Mouse (Mus musculus) myocyte (in vitro differentiated cells): Measurements from ENCODE around the gene Thegl. TPM values are rescaled to one million over a fixed set of nuclear protein-coding genes. Genes with fewer than 3 reads are reported as not detected.
A peak's percentile ranks its signal among the peaks of the same experiment; 100 is the strongest.

Experiments used
- H3K27me3 ChIP-seq: one replicate; pipeline ENCODE4 v1.6.1; 2011; ENCODE audit not compliant: control insufficient read depth, insufficient read depth, insufficient read length
- H3K36me3 ChIP-seq: one replicate; pipeline ENCODE4 v1.6.1; 2011; ENCODE audit not compliant: control insufficient read depth, insufficient read depth
- H3K4me2 ChIP-seq: one replicate; pipeline ENCODE4 v1.6.1; 2011; ENCODE audit warnings: low read depth, control low read depth
- H3K4me3 ChIP-seq: one replicate; pipeline ENCODE4 v1.5.1; 2011; ENCODE audit warnings: mild to moderate bottlenecking, control low read depth, moderate library complexity
- H3K79me2 ChIP-seq: one replicate; pipeline ENCODE4 v1.6.1; 2011; ENCODE audit not compliant: control insufficient read depth, insufficient read depth
- H3ac ChIP-seq: one replicate; pipeline ENCODE4 v1.6.1; 2011; ENCODE audit not compliant: control insufficient read depth, insufficient read length
- CEBPB ChIP-seq: IDR thresholded peaks from 2 replicates; pipeline ENCODE4 v1.6.1; 2011; ENCODE audit warnings: mild to moderate bottlenecking, moderate library complexity; ENCODE audit not compliant: poor library complexity, insufficient read depth, severe bottlenecking
- E2F4 ChIP-seq: IDR thresholded peaks from one replicate; pipeline ENCODE4 v1.6.1; 2011; ENCODE audit warnings: mild to moderate bottlenecking, control low read depth, moderate library complexity; ENCODE audit not compliant: insufficient read depth
- MAX ChIP-seq: IDR thresholded peaks from one replicate; pipeline ENCODE4 v1.6.1; 2011; ENCODE audit warnings: low read depth, mild to moderate bottlenecking, control low read depth
- MYOD1 ChIP-seq, 3 experiments: IDR thresholded peaks; one replicate each; pipeline ENCODE4 v1.6.1; 2011; ENCODE audit warnings: control low read depth in 2 of 3, low read depth in 2 of 3, mild to moderate bottlenecking in 2 of 3, moderate library complexity in 1 of 3; ENCODE audit not compliant: insufficient read length in 2 of 3, control insufficient read depth in 1 of 3
- MYOG ChIP-seq, 3 experiments: IDR thresholded peaks; one replicate each; pipeline ENCODE4 v1.6.1; 2011; ENCODE audit warnings: control low read depth in 2 of 3, low read depth in 2 of 3, mild to moderate bottlenecking in 2 of 3; ENCODE audit not compliant: insufficient read length in 2 of 3, control insufficient read depth in 1 of 3, insufficient read depth in 1 of 3
- POLR2A ChIP-seq: IDR thresholded peaks from one replicate; pipeline ENCODE4 v1.6.1; 2011; ENCODE audit warnings: low read depth, mild to moderate bottlenecking, control low read depth, moderate library complexity; ENCODE audit not compliant: insufficient read length
- POLR2AphosphoS2 ChIP-seq: IDR thresholded peaks from one replicate; pipeline ENCODE4 v1.6.1; 2011; ENCODE audit warnings: low read depth, control low read depth; ENCODE audit not compliant: insufficient read length
- REST ChIP-seq: IDR thresholded peaks from one replicate; pipeline ENCODE4 v1.6.1; 2011; ENCODE audit warnings: mild to moderate bottlenecking, control low read depth, moderate library complexity; ENCODE audit not compliant: insufficient read depth, insufficient read length
- SRF ChIP-seq: IDR thresholded peaks from one replicate; pipeline ENCODE4 v1.6.1; 2011; ENCODE audit warnings: low read depth; ENCODE audit not compliant: control insufficient read depth, insufficient read length
- TCF12 ChIP-seq: IDR thresholded peaks from one replicate; pipeline ENCODE4 v1.6.1; 2011; ENCODE audit warnings: mild to moderate bottlenecking, control low read depth; ENCODE audit not compliant: poor library complexity, insufficient read depth, severe bottlenecking
- TCF3 ChIP-seq: IDR thresholded peaks from one replicate; pipeline ENCODE4 v1.6.1; 2011; ENCODE audit warnings: low read depth, control low read depth; ENCODE audit not compliant: insufficient read length
- USF1 ChIP-seq: IDR thresholded peaks from one replicate; pipeline ENCODE4 v1.6.1; 2011; ENCODE audit warnings: low read depth, mild to moderate bottlenecking, control low read depth, moderate library complexity
- polyA plus RNA-seq: library from polyadenylated mRNA; unstranded; fragments of >200 nt; fragmentation: generic; extraction: Trizol; gene quantifications from one replicate; pipeline ENCODE4 v1.2.1, GENCODE M21; 2012; ENCODE audit warnings: missing spikeins

Thegl gene
- polyA plus RNA-seq, 1 experiment = not detected

DNA sequence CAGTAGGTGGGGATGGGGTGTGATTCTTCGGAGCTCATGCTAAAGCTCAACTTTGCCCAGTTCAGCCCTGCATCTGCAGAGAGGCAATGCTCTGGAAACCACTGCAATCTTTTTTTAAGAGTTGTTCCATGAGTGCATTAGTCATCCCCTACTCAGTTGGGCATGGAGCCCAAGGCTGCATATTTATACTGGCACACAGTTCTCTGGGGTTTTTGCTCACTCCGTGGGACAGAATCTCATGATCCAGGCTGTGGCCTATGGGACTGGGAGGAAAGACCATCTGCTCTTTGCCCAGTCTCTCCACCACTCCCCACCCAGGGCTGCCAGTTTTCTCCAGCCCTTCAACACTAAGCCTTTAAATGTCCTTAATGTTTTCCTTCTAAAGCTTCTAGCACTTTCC, 59.1 kb downstream of the Thegl start:
- Histone ChIP-seq H3K79me2 (no peaks in the 10 kb centered on the region), H3ac (no peak overlapping the region), H3K36me3 (no peaks in the 10 kb centered on the region), H3K4me2 (peak overlapping the region; percentile 59), H3K27me3 (no peaks in the 10 kb centered on the region), H3K4me3 (no peak overlapping the region)
- TF ChIP-seq REST (no peak), CEBPB (peak; percentile 49; the same call in 1 of the 2 replicates)

DNA sequence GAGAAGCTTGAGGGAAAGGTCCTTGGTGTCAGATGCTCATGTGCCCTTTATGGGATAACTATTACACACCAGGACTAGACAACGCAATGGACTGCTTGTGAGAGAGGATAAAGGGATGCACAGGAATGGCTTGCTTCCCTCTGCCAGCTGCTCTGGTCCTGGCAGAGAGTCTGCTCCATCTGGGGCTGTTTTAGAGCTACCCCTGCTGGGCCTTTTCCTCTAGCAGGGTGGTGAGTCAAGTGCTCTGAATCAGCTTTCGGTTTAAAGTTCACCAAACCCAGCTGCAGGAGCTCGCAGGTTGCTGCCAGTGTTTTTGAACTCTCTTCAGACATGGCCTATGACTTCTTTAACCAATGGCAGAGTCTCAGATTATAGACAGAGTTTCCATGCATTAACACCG, 60.1 kb downstream of the Thegl start:
- no peaks in the 10 kb centered on the region for H3K27me3 ChIP-seq
- H3K4me2 ChIP-seq = peak overlapping the region; percentile 32
- H3K4me3 ChIP-seq = no peak overlapping the region
- TF ChIP-seq SRF (no peak), MYOD1 (IDR thresholded peaks at IDR 0.05; ENCODE audit: control insufficient read depth in 1 of 3, insufficient read length in 2 of 3, low read depth in 2 of 3) (peak in 1 of 3 experiments; percentile 14)
- no peak overlapping the region for H3ac ChIP-seq
- no peaks in the 10 kb centered on the region for H3K79me2 ChIP-seq
- no peaks in the 10 kb centered on the region for H3K36me3 ChIP-seq

DNA sequence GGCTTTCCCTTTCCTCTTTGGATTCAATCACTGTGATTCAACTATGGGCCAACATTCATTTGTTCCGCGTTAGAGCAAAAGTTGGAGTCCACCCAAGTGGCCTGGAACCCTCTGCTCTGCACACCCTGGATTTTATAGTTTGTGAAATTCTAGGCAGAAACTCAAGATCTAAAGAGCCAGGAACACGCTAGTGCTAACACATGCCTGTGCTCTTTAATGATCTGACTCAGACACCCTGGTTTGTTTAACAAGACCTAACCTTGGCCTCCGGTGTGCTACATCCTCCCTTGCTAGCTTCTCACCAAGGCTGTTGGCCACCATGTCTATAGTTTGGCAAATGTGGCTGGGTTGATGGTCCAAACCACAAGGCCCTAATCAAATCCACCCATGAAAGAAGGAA, 64.9 kb downstream of the Thegl start:
- Histone ChIP-seq H3K27me3 (no peaks in the 10 kb centered on the region), H3K36me3 (no peaks in the 10 kb centered on the region), H3K79me2 (no peaks in the 10 kb centered on the region), H3K4me2 (no peak overlapping the region), H3ac (no peak overlapping the region), H3K4me3 (no peak overlapping the region)
- TF ChIP-seq TCF3 = no peak
- TF ChIP-seq USF1 = no peak
- no peak for TF ChIP-seq CEBPB
- no peak for TF ChIP-seq POLR2AphosphoS2
- TF ChIP-seq E2F4 = no peak
- TF ChIP-seq SRF = no peak
- TF ChIP-seq MYOG (IDR thresholded peaks at IDR 0.05; ENCODE audit: control insufficient read depth in 1 of 3, insufficient read depth in 1 of 3, insufficient read length in 2 of 3, low read depth in 2 of 3) = no peak
- no peak for TF ChIP-seq MYOD1 (IDR thresholded peaks at IDR 0.05; ENCODE audit: control insufficient read depth in 1 of 3, insufficient read length in 2 of 3, low read depth in 2 of 3)
- TF ChIP-seq REST = no peak
- no peak for TF ChIP-seq POLR2A
- no peak for TF ChIP-seq TCF12

DNA sequence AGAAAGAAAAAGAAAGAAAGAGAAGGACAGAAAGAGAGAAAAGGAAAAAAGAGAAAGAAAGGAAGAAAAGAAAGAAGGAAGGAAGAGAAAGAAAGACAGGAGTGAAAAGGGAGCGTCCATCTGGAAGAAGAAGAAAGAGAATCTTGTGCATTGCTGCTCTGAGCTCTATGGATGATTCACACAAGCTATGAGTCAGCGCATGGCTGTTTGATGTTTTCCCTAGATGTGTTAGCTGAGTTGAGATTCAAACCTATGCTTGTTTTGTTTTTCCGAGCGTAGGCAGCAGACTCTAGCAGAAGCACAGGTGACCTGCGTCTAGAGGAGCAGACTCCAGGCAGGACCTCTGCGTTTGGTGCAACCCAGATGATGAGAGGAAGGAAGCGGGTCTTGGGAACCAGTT, 66.9 kb downstream of the Thegl start:
- Histone ChIP-seq H3K4me3 (no peak overlapping the region), H3K36me3 (no peaks in the 10 kb centered on the region), H3ac (no peak overlapping the region), H3K79me2 (no peaks in the 10 kb centered on the region), H3K4me2 (peak overlapping the region; percentile 8), H3K27me3 (no peaks in the 10 kb centered on the region)
- TF ChIP-seq MYOD1 (IDR thresholded peaks at IDR 0.05; ENCODE audit: control insufficient read depth in 1 of 3, insufficient read length in 2 of 3, low read depth in 2 of 3) (no peak), POLR2A (no peak), POLR2AphosphoS2 (no peak)

DNA sequence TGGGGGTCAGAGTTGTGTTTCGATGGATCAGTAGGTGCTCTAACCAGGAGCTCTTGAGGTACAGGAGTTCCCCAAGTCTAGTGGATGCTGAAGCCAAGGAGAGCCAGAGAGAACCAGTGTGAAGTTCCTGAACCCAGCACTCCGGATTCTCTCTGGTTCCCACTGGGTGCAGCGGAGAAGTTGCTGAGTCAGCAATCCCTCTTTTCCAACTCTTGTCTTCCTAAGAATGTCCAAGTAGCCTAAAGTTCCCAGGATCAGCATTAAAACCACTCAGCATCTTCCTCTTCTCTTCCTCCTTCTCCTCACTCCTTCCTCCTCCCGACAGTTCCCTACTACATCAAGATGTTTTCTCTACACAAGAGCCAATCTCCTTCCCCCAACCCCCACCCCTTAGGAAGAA, 68.6 kb downstream of the Thegl start:
- Histone ChIP-seq H3K79me2 (no peaks in the 10 kb centered on the region), H3K27me3 (no peaks in the 10 kb centered on the region), H3K4me3 (no peak overlapping the region), H3ac (no peak overlapping the region), H3K4me2 (no peak overlapping the region), H3K36me3 (no peaks in the 10 kb centered on the region)
- no peak for TF ChIP-seq MAX
- no peak for TF ChIP-seq TCF3
- no peak for TF ChIP-seq MYOG (IDR thresholded peaks at IDR 0.05; ENCODE audit: control insufficient read depth in 1 of 3, insufficient read depth in 1 of 3, insufficient read length in 2 of 3, low read depth in 2 of 3)
- no peak for TF ChIP-seq E2F4
- TF ChIP-seq TCF12 = no peak
- TF ChIP-seq CEBPB = no peak
- no peak for TF ChIP-seq POLR2A
- no peak for TF ChIP-seq POLR2AphosphoS2
- no peak for TF ChIP-seq SRF
- no peak for TF ChIP-seq USF1
- TF ChIP-seq MYOD1 (IDR thresholded peaks at IDR 0.05; ENCODE audit: control insufficient read depth in 1 of 3, insufficient read length in 2 of 3, low read depth in 2 of 3) = no peak
- no peak for TF ChIP-seq REST
